Mouse (Mus musculus): ENCODE data around the gene Nsmce3.

GRCm38 (mm10) chr7:64874941-64875340, 2.1 kb upstream of the Nsmce3 start:
- TF ChIP-seq POLR2A (IDR thresholded peaks at IDR 0.05; ENCODE audit: low read depth, low read length) (no peak), CTCF (IDR thresholded peaks at IDR 0.05; ENCODE audit: extremely low read depth, insufficient read length, insufficient replicate concordance, low read depth, low read length) (no peak)

Measured in small intestine, adult 2 months (tissue).